Mouse (Mus musculus): ENCODE results near the gene Pigl.
"Not testable (repeated sequence)": the region's sequence is repeated elsewhere in the genome, so short reads cannot be mapped to it uniquely, and the experiment has no call there.

Gene Pigl

GRCm38 (mm10) chr11:62470451-62470850, 12.2 kb downstream of the Pigl start:
- DNase-seq (ENCODE audit: low read depth), result no peak

GRCm38 (mm10) chr11:62473516-62473915, 15.3 kb downstream of the Pigl start:
- DNase-seq (ENCODE audit: low read depth), result no peak

GRCm38 (mm10) chr11:62476156-62476555, 17.9 kb downstream of the Pigl start:
- no peak for DNase-seq (ENCODE audit: low read depth)

GRCm38 (mm10) chr11:62478931-62479330, 20.7 kb downstream of the Pigl start:
- DNase-seq (ENCODE audit: low read depth), result no peak

- no peak for DNase-seq (ENCODE audit: low read depth)
These were observed 21.3 kb downstream of the Pigl start for GRCm38 (mm10) chr11:62479581-62479980.

GRCm38 (mm10) chr11:62486949-62487348, 28.7 kb downstream of the Pigl start:
- DNase-seq (ENCODE audit: low read depth), result no peak

GRCm38 (mm10) chr11:62487540-62488350, 29.5 kb downstream of the Pigl start:
- DNase-seq (ENCODE audit: low read depth), result no peak

GRCm38 (mm10) chr11:62493701-62494100, 35.4 kb downstream of the Pigl start:
- no peak for DNase-seq (ENCODE audit: low read depth)

GRCm38 (mm10) chr11:62494754-62495275, 36.6 kb downstream of the Pigl start:
- no peak for DNase-seq (ENCODE audit: low read depth)

GRCm38 (mm10) chr11:62495276-62495801, 37.1 kb downstream of the Pigl start:
- DNase-seq (ENCODE audit: low read depth), result no peak

- no peak for DNase-seq (ENCODE audit: low read depth)
These were observed 38.0 kb downstream of the Pigl start for GRCm38 (mm10) chr11:62496151-62496715.

- no peak for DNase-seq (ENCODE audit: low read depth)
These were observed 38.9 kb downstream of the Pigl start for GRCm38 (mm10) chr11:62497181-62497580.

GRCm38 (mm10) chr11:62498802-62499201, 40.5 kb downstream of the Pigl start:
- no peak for DNase-seq (ENCODE audit: low read depth)

- no peak for DNase-seq (ENCODE audit: low read depth)
These were observed 42.3 kb downstream of the Pigl start for GRCm38 (mm10) chr11:62500529-62500928.

- no peak for DNase-seq (ENCODE audit: low read depth)
These were observed 49.4 kb downstream of the Pigl start for GRCm38 (mm10) chr11:62507683-62508082.

- not testable (repeated sequence) for DNase-seq (ENCODE audit: low read depth)
These were observed 50.1 kb downstream of the Pigl start for GRCm38 (mm10) chr11:62508365-62508764.

GRCm38 (mm10) chr11:62508816-62509215, 50.6 kb downstream of the Pigl start:
- DNase-seq (ENCODE audit: low read depth), result not testable (repeated sequence)

GRCm38 (mm10) chr11:62509571-62509970, 51.3 kb downstream of the Pigl start:
- no peak for DNase-seq (ENCODE audit: low read depth)

GRCm38 (mm10) chr11:62510956-62511355, 52.7 kb downstream of the Pigl start:
- DNase-seq (ENCODE audit: low read depth), result no peak

GRCm38 (mm10) chr11:62511444-62512202, 53.4 kb downstream of the Pigl start:
- DNase-seq (ENCODE audit: low read depth), result no peak

GRCm38 (mm10) chr11:62512529-62513080, 54.3 kb downstream of the Pigl start:
- DNase-seq (ENCODE audit: low read depth), result no peak

GRCm38 (mm10) chr11:62513311-62513710, 55.1 kb downstream of the Pigl start:
- no peak for DNase-seq (ENCODE audit: low read depth)

Data from c-Kit-positive CD71-negative TER-119-negative erythroid progenitor cells, embryonic 14.5 days (primary cell).